Mouse (Mus musculus) G1E (cell line): ENCODE measurements at regions not wholly inside any gene's neighbourhood (a gene's known extent, or its start where the extent isn't known, plus 50 kb on each side); places are given as distances from the start of the nearest gene placed in this dataset.

Experiments used
- ATAC-seq: 2 replicates; pipeline ENCODE4 v1.8.0; 2016; ENCODE audit warnings: mild to moderate bottlenecking; ENCODE audit not compliant: insufficient number of reproducible peaks, poor library complexity, low FRiP score, severe bottlenecking; ENCODE audit errors: extremely low read depth
- DNase-seq: peaks from one replicate; pipeline ENCODE4 v3.0.0; 2012; ENCODE audit warnings: low spot score
- H3K27me3 ChIP-seq: 2 replicates; pipeline ENCODE4 v1.6.1; 2012; ENCODE audit warnings: mild to moderate bottlenecking, low read length, inconsistent platforms; ENCODE audit not compliant: insufficient read depth
- H3K36me3 ChIP-seq: replicated peaks from 2 replicates; pipeline ENCODE3; 2012; ENCODE audit warnings: mild to moderate bottlenecking, inconsistent platforms
- H3K4me1 ChIP-seq: 2 replicates; pipeline ENCODE4 v1.6.1; 2012; ENCODE audit warnings: low read depth, low read length, inconsistent platforms, mixed read lengths; ENCODE audit not compliant: insufficient read depth
- H3K4me3 ChIP-seq: 2 replicates; pipeline ENCODE4 v1.5.1; 2012; ENCODE audit warnings: low read depth, mild to moderate bottlenecking, inconsistent platforms, low read length, moderate library complexity, mixed read lengths
- H3K9me3 ChIP-seq: replicated peaks from 2 replicates; pipeline ENCODE4 v1.6.1; 2012; ENCODE audit warnings: inconsistent platforms
- CTCF ChIP-seq: IDR thresholded peaks from 2 replicates; pipeline ENCODE4 v1.5.1; 2012; ENCODE audit warnings: low read depth, low read length, inconsistent platforms, mixed read lengths
- GATA1 ChIP-seq: IDR thresholded peaks from 2 replicates; pipeline ENCODE4 v1.6.1; 2012; ENCODE audit warnings: borderline replicate concordance, low read length, inconsistent platforms, mixed read lengths
- GATA2 ChIP-seq: IDR thresholded peaks from 2 replicates; pipeline ENCODE4 v1.6.1; 2012; ENCODE audit warnings: low read depth, low read length, inconsistent platforms, borderline replicate concordance
- POLR2AphosphoS5 ChIP-seq: IDR thresholded peaks from 2 replicates; pipeline ENCODE4 v1.6.1; 2012; ENCODE audit warnings: low read depth, low read length, inconsistent platforms; ENCODE audit not compliant: insufficient replicate concordance
- TAL1 ChIP-seq: conservative IDR thresholded peaks from 2 replicates; pipeline ENCODE4 v1.6.1; 2012; ENCODE audit warnings: low read depth, low read length, inconsistent platforms, mixed read lengths

GRCm38 (mm10) chr11:24362688-24363035 is 284.8 kb downstream of the Bcl11a start:
- H3K9me3 ChIP-seq = no peaks in the 10 kb centered on the region
- H3K4me1 ChIP-seq = no peaks in the 10 kb centered on the region
- DNase-seq (no peak), ATAC-seq (no peak)
- H3K4me3 ChIP-seq = no peak overlapping the region
- TF ChIP-seq GATA2 = no peak
- no peak for TF ChIP-seq CTCF
- no peak for TF ChIP-seq GATA1
- TF ChIP-seq TAL1 = no peak
- TF ChIP-seq POLR2AphosphoS5 = no peak
- no peaks in the 10 kb centered on the region for H3K36me3 ChIP-seq
- H3K27me3 ChIP-seq = peaks cover 38% of the 10 kb centered on the region

DNA sequence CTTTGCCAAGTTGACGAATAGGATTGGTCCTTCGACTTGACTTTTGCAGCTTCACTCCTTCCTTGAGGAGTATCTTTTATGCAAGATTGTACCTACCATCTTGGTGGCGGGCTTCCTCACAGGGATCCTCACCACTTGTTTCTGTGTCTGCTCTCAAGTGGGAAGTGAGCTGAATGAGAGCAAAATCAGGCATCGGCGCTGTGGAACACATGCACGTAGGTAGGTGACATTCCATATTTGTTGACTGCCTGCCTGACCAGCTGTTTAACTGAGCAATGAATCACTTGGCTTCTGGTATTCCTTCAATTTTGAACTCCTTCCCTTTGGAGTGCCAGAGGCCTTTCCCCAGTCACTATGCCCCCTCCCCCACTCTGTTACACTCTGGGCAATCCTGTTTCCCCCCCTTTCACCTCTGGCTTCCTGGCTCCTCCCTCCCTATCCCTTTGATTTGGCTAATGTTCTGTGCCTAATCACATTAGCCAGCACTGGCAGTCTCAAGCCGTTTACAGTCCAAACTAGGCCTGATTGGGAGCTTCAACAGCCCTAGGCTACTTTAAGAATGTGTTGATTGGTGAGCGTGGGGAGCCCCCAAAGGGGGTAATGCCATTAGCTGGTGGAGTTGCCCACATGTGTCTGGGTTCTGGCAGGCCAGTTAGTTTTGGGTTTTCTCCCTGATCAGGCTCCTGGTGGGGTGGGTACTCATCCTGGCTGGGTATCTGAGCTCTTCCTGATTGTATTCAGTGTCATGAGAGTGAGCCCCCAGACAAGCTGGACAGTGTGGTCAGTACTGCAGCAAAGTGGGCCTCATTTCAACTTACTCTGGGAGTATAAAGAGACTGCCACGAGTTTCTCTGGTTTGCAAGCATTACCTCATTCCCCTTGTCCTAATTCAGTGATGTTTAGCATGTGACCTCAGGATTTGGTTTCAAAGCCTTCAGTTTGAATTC is 285.8 kb downstream of the Bcl11a start:
- Histone ChIP-seq H3K4me1 (no peaks in the 10 kb centered on the region), H3K4me3 (no peak overlapping the region), H3K36me3 (no peaks in the 10 kb centered on the region), H3K27me3 (peaks cover 37% of the 10 kb centered on the region), H3K9me3 (no peaks in the 10 kb centered on the region)
- no peak for DNase-seq
- TF ChIP-seq GATA2 = no peak
- no peak for TF ChIP-seq GATA1
- TF ChIP-seq CTCF = no peak
- TF ChIP-seq TAL1 = no peak
- ATAC-seq = no peak

GRCm38 (mm10) chr11:24370198-24370860 is 292.5 kb downstream of the Bcl11a start:
- no peak for DNase-seq
- Histone ChIP-seq H3K9me3 (no peaks in the 10 kb centered on the region), H3K4me3 (no peak overlapping the region), H3K4me1 (no peaks in the 10 kb centered on the region), H3K27me3 (peaks cover 27% of the 10 kb centered on the region), H3K36me3 (no peaks in the 10 kb centered on the region)
- TF ChIP-seq GATA2 = no peak
- ATAC-seq = no peak

DNA sequence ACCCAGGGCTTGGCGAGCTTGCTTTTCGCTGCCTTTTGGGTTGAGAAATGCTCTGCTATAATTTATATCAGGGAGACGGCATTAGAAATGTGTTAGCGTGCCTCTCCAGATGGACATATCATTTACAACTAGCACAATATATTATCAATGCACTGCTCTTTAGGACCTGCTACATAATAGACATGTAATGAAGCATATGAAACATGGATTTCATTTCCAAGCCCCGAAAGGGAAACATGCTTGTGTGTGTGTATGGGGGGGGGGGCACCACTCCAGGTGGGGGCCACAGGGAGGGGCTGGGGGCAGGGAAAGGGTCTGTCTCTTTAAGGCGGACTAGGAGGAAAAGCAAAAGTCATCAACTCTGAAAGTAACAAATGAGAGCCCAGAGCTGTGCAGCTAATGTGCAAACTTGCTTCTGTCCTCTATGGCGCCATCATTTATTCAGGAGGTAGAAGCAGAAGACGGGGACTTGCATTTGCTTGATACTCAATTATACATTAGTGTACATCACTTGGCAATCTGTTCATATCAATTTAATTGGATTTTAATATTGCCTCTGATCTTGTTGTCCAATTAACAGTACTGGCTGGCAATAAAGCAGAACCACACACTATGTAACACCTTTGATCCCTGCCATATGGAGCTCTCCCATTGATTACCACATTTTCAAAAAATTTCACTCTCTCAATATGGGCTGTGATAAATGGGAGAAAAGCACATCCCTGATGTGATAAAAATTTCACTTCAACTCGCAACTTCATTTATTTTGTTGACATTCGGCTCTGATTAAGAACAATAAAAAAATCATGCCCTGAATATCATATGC is 293.2 kb downstream of the Bcl11a start:
- TF ChIP-seq GATA2 (no peak), TAL1 (no peak), POLR2AphosphoS5 (no peak), GATA1 (no peak), CTCF (no peak)
- H3K4me1 ChIP-seq = no peaks in the 10 kb centered on the region
- no peak for ATAC-seq

DNA sequence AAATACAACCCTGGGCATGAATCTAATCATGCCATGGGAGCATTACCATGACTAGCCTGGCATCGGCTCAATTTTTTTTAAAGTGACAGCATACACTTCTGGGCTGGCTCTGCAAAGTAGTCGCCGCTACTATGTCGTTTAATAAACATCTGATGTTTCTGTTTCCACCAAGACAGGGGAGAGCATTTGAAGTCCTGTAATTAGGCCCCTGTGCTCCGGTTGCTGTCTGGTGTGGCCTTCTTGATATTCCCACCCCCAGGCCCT is 293.8 kb downstream of the Bcl11a start:
- H3K27me3 ChIP-seq = peaks cover 18% of the 10 kb centered on the region
- H3K36me3 ChIP-seq = no peaks in the 10 kb centered on the region
- no peaks in the 10 kb centered on the region for H3K9me3 ChIP-seq
- ATAC-seq (no peak), DNase-seq (no peak)
- H3K4me1 ChIP-seq = no peaks in the 10 kb centered on the region
- no peak for TF ChIP-seq GATA1
- no peak for TF ChIP-seq TAL1
- TF ChIP-seq GATA2 = no peak
- TF ChIP-seq POLR2AphosphoS5 = no peak
- TF ChIP-seq CTCF = no peak
- no peak overlapping the region for H3K4me3 ChIP-seq

More for the DNA sequence above, 293.2 kb downstream of the Bcl11a start:
- H3K36me3 ChIP-seq = no peaks in the 10 kb centered on the region
- no peak overlapping the region for H3K4me3 ChIP-seq
- H3K9me3 ChIP-seq = no peaks in the 10 kb centered on the region
- peaks cover 24% of the 10 kb centered on the region for H3K27me3 ChIP-seq
- no peak for DNase-seq

DNA sequence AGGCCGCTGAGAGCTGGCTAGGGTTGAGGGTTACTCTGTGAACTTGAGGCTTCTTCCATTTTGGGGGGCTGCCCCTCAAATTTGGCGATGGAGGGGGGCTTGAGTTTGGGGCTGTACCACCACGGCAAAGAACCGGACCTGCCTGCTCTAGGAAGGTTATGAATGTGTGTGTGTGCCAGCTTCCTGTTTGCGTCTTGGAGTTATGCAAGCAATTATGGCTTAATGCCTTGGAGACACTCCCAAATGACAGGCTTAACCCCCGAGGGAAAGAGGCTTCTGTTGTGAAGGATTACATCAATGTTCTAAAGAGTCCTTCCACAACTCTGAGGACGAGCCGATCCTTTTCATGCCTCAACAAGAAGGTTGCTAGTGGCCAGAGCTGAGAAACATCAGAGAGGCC is 294.1 kb downstream of the Bcl11a start:
- peaks cover 18% of the 10 kb centered on the region for H3K27me3 ChIP-seq
- TF ChIP-seq CTCF (no peak), POLR2AphosphoS5 (no peak), GATA2 (no peak), TAL1 (no peak), GATA1 (no peak)
- H3K9me3 ChIP-seq = no peaks in the 10 kb centered on the region
- ATAC-seq (no peak), DNase-seq (no peak)
- no peaks in the 10 kb centered on the region for H3K36me3 ChIP-seq
- no peaks in the 10 kb centered on the region for H3K4me1 ChIP-seq
- no peak overlapping the region for H3K4me3 ChIP-seq
